Mouse (Mus musculus) midbrain, embryonic 13.5 days (tissue): ENCODE results near the gene Cwf19l1. TPM values are rescaled to one million over a fixed set of nuclear protein-coding genes. Genes with fewer than 3 reads are reported as not detected.

Source experiments
- ATAC-seq: fragments of 200-750 bp; cut with Nextera tagmentation; 2 replicates; pipeline ENCODE4 v1.8.0; 2017; ENCODE audit warnings: mild to moderate bottlenecking, moderate TSS enrichment, moderate library complexity
- H3K27ac ChIP-seq: fragments of 300-500 bp; sonication (generic); 2 replicates; pipeline ENCODE4 v1.5.1; 2015; ENCODE audit warnings: inconsistent platforms, mild to moderate bottlenecking, moderate library complexity
- H3K27me3 ChIP-seq: fragments of 300-500 bp; sonication (generic); 2 replicates; pipeline ENCODE4 v1.6.1; 2015; ENCODE audit warnings: mild to moderate bottlenecking, inconsistent platforms
- H3K36me3 ChIP-seq: fragments of 300-500 bp; sonication (generic); 2 replicates; pipeline ENCODE4 v1.6.1; 2015; ENCODE audit warnings: mild to moderate bottlenecking, inconsistent platforms
- H3K4me1 ChIP-seq: fragments of 300-500 bp; sonication (generic); replicated peaks from 2 replicates; pipeline ENCODE4 v1.6.1; 2015; ENCODE audit warnings: inconsistent platforms
- H3K4me2 ChIP-seq: fragments of 300-500 bp; sonication (generic); replicated peaks from 2 replicates; pipeline ENCODE4 v1.6.1; 2015; ENCODE audit warnings: moderate library complexity, mild to moderate bottlenecking, inconsistent platforms
- H3K4me3 ChIP-seq: fragments of 300-500 bp; sonication (generic); replicated peaks from 2 replicates; pipeline ENCODE4 v1.5.1; 2015; ENCODE audit warnings: mild to moderate bottlenecking, inconsistent platforms
- H3K9ac ChIP-seq: fragments of 300-500 bp; sonication (generic); replicated peaks from 2 replicates; pipeline ENCODE4 v1.6.1; 2015; ENCODE audit warnings: mild to moderate bottlenecking, inconsistent platforms
- H3K9me3 ChIP-seq: fragments of 300-500 bp; sonication (generic); 2 replicates; pipeline ENCODE4 v1.6.1; 2016; ENCODE audit warnings: mild to moderate bottlenecking, inconsistent platforms
- WGBS: fragments of 180-500 bp; shearing (Covaris S2); methylation state at CpG from one replicate; pipeline ENCODE4 v1.1.7; 2015; 5-methylcytosine and 5-hydroxymethylcytosine counted together
- polyA plus RNA-seq: library from polyadenylated mRNA; unstranded; fragments of >200 nt; fragmentation: Nextera tagmentation; extraction: Ambion mirVana; gene quantifications from 2 replicates; pipeline ENCODE4 v1.2.1, GENCODE M21; 2015

Cwf19l1 gene
- polyA plus RNA-seq = 36.6 and 40.0 TPM in 2 replicates

GRCm38 (mm10) chr19:44135072-44135959 is at the start of gene Cwf19l1:
Gene Cwf19l1 (minus strand): TSS chr19:44135876.
- ATAC-seq = peak; percentile 95
- peak within 1 kb of the TSS; percentile 78 for H3K4me2 ChIP-seq
- peak within 1 kb of the TSS; percentile 93 for H3K27ac ChIP-seq
- H3K36me3 ChIP-seq = peaks cover 40% of the 10 kb centered on the region
- H3K4me1 ChIP-seq = peaks cover 9% of the 10 kb centered on the region
- H3K9ac ChIP-seq = peak within 1 kb of the TSS; percentile 76
- under 1% methylated on average over 45 of the region's 45 CpGs for WGBS
- H3K9me3 ChIP-seq = peaks cover 3% of the 10 kb centered on the region; the same call in 1 of the 2 replicates
- H3K4me3 ChIP-seq = peak within 1 kb of the TSS; percentile 83
- H3K27me3 ChIP-seq = no peaks in the 10 kb centered on the region

GRCm38 (mm10) chr19:44183968-44184367 is 48.3 kb upstream of the Cwf19l1 start:
- H3K9ac ChIP-seq = no peak overlapping the region
- 72% methylated on average over 3 of the region's 3 CpGs for WGBS
- no peak overlapping the region for H3K27ac ChIP-seq
- H3K4me1 ChIP-seq = no peaks in the 10 kb centered on the region
- ATAC-seq = no peak
- H3K27me3 ChIP-seq = no peaks in the 10 kb centered on the region
- H3K36me3 ChIP-seq = no peaks in the 10 kb centered on the region
- no peak overlapping the region for H3K4me3 ChIP-seq
- H3K9me3 ChIP-seq = no peaks in the 10 kb centered on the region
- H3K4me2 ChIP-seq = no peak overlapping the region

- Histone ChIP-seq H3K36me3 (no peaks in the 10 kb centered on the region), H3K9me3 (peaks cover 4% of the 10 kb centered on the region; the same call in 1 of the 2 replicates), H3K4me3 (no peak overlapping the region), H3K4me2 (no peak overlapping the region), H3K9ac (no peak overlapping the region), H3K27me3 (no peaks in the 10 kb centered on the region), H3K4me1 (no peaks in the 10 kb centered on the region), H3K27ac (no peak overlapping the region)
- ATAC-seq = no peak
- WGBS = 87% methylated on average over 1 of the region's 1 CpGs
These were observed 44.8 kb upstream of the Cwf19l1 start for GRCm38 (mm10) chr19:44180502-44180901.

- WGBS = 95% methylated on average over 3 of the region's 3 CpGs
- no peaks in the 10 kb centered on the region for H3K36me3 ChIP-seq
- H3K9ac ChIP-seq = no peak overlapping the region
- H3K27me3 ChIP-seq = no peaks in the 10 kb centered on the region
- no peaks in the 10 kb centered on the region for H3K4me1 ChIP-seq
- H3K9me3 ChIP-seq = peaks cover 4% of the 10 kb centered on the region; the same call in 1 of the 2 replicates
- H3K4me3 ChIP-seq = no peak overlapping the region
- H3K4me2 ChIP-seq = no peak overlapping the region
- ATAC-seq = no peak
- no peak overlapping the region for H3K27ac ChIP-seq
These were observed 41.1 kb upstream of the Cwf19l1 start for GRCm38 (mm10) chr19:44176741-44177140.

- Histone ChIP-seq H3K4me2 (no peak overlapping the region), H3K36me3 (no peaks in the 10 kb centered on the region), H3K9ac (no peak overlapping the region), H3K27me3 (no peaks in the 10 kb centered on the region), H3K4me3 (no peak overlapping the region), H3K27ac (no peak overlapping the region), H3K4me1 (no peaks in the 10 kb centered on the region), H3K9me3 (peaks cover 4% of the 10 kb centered on the region; the same call in 1 of the 2 replicates)
- no peak for ATAC-seq
- 69% methylated on average over 8 of the region's 8 CpGs for WGBS
These were observed 39.2 kb upstream of the Cwf19l1 start for GRCm38 (mm10) chr19:44174835-44175234.

- no peak overlapping the region for H3K9ac ChIP-seq
- no peak overlapping the region for H3K4me2 ChIP-seq
- H3K9me3 ChIP-seq = no peaks in the 10 kb centered on the region
- H3K4me3 ChIP-seq = no peak overlapping the region
- H3K27me3 ChIP-seq = peaks cover 5% of the 10 kb centered on the region; the same call in 1 of the 2 replicates
- no peaks in the 10 kb centered on the region for H3K36me3 ChIP-seq
- no peaks in the 10 kb centered on the region for H3K4me1 ChIP-seq
- no peak for ATAC-seq
- 16% methylated on average over 3 of the region's 3 CpGs for WGBS
- no peak overlapping the region for H3K27ac ChIP-seq
These were observed 25.8 kb upstream of the Cwf19l1 start for GRCm38 (mm10) chr19:44161515-44161914.

GRCm38 (mm10) chr19:44159386-44159785 is 23.7 kb upstream of the Cwf19l1 start:
- Histone ChIP-seq H3K27me3 (peaks cover 9% of the 10 kb centered on the region; the same call in 1 of the 2 replicates), H3K4me3 (no peak overlapping the region), H3K36me3 (no peaks in the 10 kb centered on the region), H3K9ac (no peak overlapping the region), H3K27ac (no peak overlapping the region), H3K4me2 (no peak overlapping the region), H3K4me1 (no peaks in the 10 kb centered on the region), H3K9me3 (no peaks in the 10 kb centered on the region)
- 90% methylated on average over 3 of the region's 3 CpGs for WGBS
- no peak for ATAC-seq

- Histone ChIP-seq H3K9ac (no peak overlapping the region), H3K4me2 (no peak overlapping the region), H3K9me3 (no peaks in the 10 kb centered on the region), H3K27ac (no peak overlapping the region), H3K36me3 (no peaks in the 10 kb centered on the region), H3K4me1 (no peaks in the 10 kb centered on the region), H3K27me3 (peaks cover 13% of the 10 kb centered on the region; the same call in 1 of the 2 replicates), H3K4me3 (no peak overlapping the region)
- WGBS = 93% methylated on average over 10 of the region's 10 CpGs
- ATAC-seq = no peak
These were observed 21.3 kb upstream of the Cwf19l1 start for GRCm38 (mm10) chr19:44157005-44157404.

GRCm38 (mm10) chr19:44153781-44154180 is 18.1 kb upstream of the Cwf19l1 start:
- Histone ChIP-seq H3K4me2 (no peak overlapping the region), H3K4me1 (no peaks in the 10 kb centered on the region), H3K4me3 (no peak overlapping the region), H3K9ac (no peak overlapping the region), H3K9me3 (no peaks in the 10 kb centered on the region), H3K27ac (no peak overlapping the region), H3K27me3 (peaks cover 24% of the 10 kb centered on the region), H3K36me3 (no peaks in the 10 kb centered on the region)
- WGBS = 81% methylated on average over 5 of the region's 5 CpGs
- ATAC-seq = no peak

- H3K27me3 ChIP-seq = peaks cover 12% of the 10 kb centered on the region
- H3K27ac ChIP-seq = no peak overlapping the region
- no peak overlapping the region for H3K4me2 ChIP-seq
- no peaks in the 10 kb centered on the region for H3K9me3 ChIP-seq
- 75% methylated on average over 2 of the region's 2 CpGs for WGBS
- no peak overlapping the region for H3K9ac ChIP-seq
- ATAC-seq = no peak
- no peak overlapping the region for H3K4me3 ChIP-seq
- peaks cover 17% of the 10 kb centered on the region for H3K4me1 ChIP-seq
- H3K36me3 ChIP-seq = peaks cover 8% of the 10 kb centered on the region
These were observed 13.3 kb upstream of the Cwf19l1 start for GRCm38 (mm10) chr19:44148991-44149390.

GRCm38 (mm10) chr19:44148345-44148744 is 12.7 kb upstream of the Cwf19l1 start:
- H3K4me2 ChIP-seq = no peak overlapping the region
- no peak overlapping the region for H3K27ac ChIP-seq
- no peak overlapping the region for H3K4me3 ChIP-seq
- H3K4me1 ChIP-seq = peaks cover 17% of the 10 kb centered on the region
- peaks cover 11% of the 10 kb centered on the region for H3K27me3 ChIP-seq
- WGBS = 22% methylated on average over 2 of the region's 2 CpGs
- H3K9ac ChIP-seq = no peak overlapping the region
- H3K9me3 ChIP-seq = no peaks in the 10 kb centered on the region
- H3K36me3 ChIP-seq = peaks cover 15% of the 10 kb centered on the region
- ATAC-seq = no peak

GRCm38 (mm10) chr19:44146951-44147350 is 11.3 kb upstream of the Cwf19l1 start:
- no peak overlapping the region for H3K9ac ChIP-seq
- no peak overlapping the region for H3K27ac ChIP-seq
- peaks cover 11% of the 10 kb centered on the region for H3K27me3 ChIP-seq
- H3K4me3 ChIP-seq = no peak overlapping the region
- no peak for ATAC-seq
- H3K36me3 ChIP-seq = peaks cover 29% of the 10 kb centered on the region
- no peaks in the 10 kb centered on the region for H3K9me3 ChIP-seq
- H3K4me1 ChIP-seq = peaks cover 17% of the 10 kb centered on the region
- 96% methylated on average over 8 of the region's 8 CpGs for WGBS
- H3K4me2 ChIP-seq = no peak overlapping the region
